Mouse (Mus musculus) hindbrain, postnatal 0 days (tissue): ENCODE measurements around the gene Six5. TPM values are rescaled to one million over a fixed set of nuclear protein-coding genes. Genes with fewer than 3 reads are reported as not detected.

Source experiments
- ATAC-seq: fragments of 200-750 bp; cut with Nextera tagmentation; 2 replicates; pipeline ENCODE4 v1.8.0; 2017; ENCODE audit warnings: mild to moderate bottlenecking, moderate TSS enrichment, moderate library complexity
- DNase-seq: peaks from one replicate; pipeline ENCODE4 v3.0.0-alpha.2; 2015; ENCODE audit warnings: low spot score
- H3K27ac ChIP-seq: fragments of 300-500 bp; sonication (generic); 2 replicates; pipeline ENCODE4 v1.5.1; 2014; ENCODE audit warnings: mild to moderate bottlenecking
- H3K27me3 ChIP-seq: fragments of 300-500 bp; sonication (generic); 2 replicates; pipeline ENCODE4 v1.6.1; 2014; ENCODE audit warnings: low read length, mixed read lengths; ENCODE audit not compliant: insufficient read depth
- H3K36me3 ChIP-seq: fragments of 300-500 bp; sonication (generic); 2 replicates; pipeline ENCODE4 v1.6.1; 2014; ENCODE audit warnings: low read length, mixed read lengths; ENCODE audit not compliant: insufficient read depth
- H3K4me1 ChIP-seq: fragments of 300-500 bp; sonication (generic); 2 replicates; pipeline ENCODE4 v1.6.1; 2014; ENCODE audit warnings: antibody characterized with exemption, low read length, mixed read lengths; ENCODE audit not compliant: insufficient read depth
- H3K4me2 ChIP-seq: fragments of 300-500 bp; sonication (generic); 2 replicates; pipeline ENCODE4 v1.6.1; 2014; ENCODE audit warnings: low read depth, mild to moderate bottlenecking, low read length, moderate library complexity, mixed read lengths
- H3K4me3 ChIP-seq: fragments of 300-500 bp; sonication (generic); 2 replicates; pipeline ENCODE4 v1.5.1; 2014; ENCODE audit warnings: low read length
- H3K9ac ChIP-seq: fragments of 300-500 bp; sonication (generic); replicated peaks from 2 replicates; pipeline ENCODE4 v1.6.1; 2014; ENCODE audit warnings: mild to moderate bottlenecking, low read length, moderate library complexity, mixed read lengths
- H3K9me3 ChIP-seq: fragments of 300-500 bp; sonication (generic); 2 replicates; pipeline ENCODE4 v1.6.1; 2016; ENCODE audit warnings: low read length, mixed read lengths
- CTCF ChIP-seq: IDR thresholded peaks from 2 replicates; pipeline ENCODE4 v1.5.1; 2016; ENCODE audit warnings: antibody characterized with exemption, control low read depth, low read depth
- WGBS: fragments of 180-500 bp; shearing (Covaris S2); extraction: QIAGEN DNeasy Blood & Tissue Kit; methylation state at CpG from one replicate; pipeline ENCODE4 v1.1.7; 2014; 5-methylcytosine and 5-hydroxymethylcytosine counted together
- polyA plus RNA-seq: library from polyadenylated mRNA; unstranded; fragments of >200 nt; fragmentation: Nextera tagmentation; extraction: Ambion mirVana; gene quantifications from 2 replicates; pipeline ENCODE4 v1.2.1, GENCODE M21; 2015
- total RNA-seq: library from RNA; depleted of rRNA; stranded (reverse); fragments of >200 nt; gene quantifications from 2 replicates; pipeline ENCODE4 v1.2.3, GENCODE M21; 2014

Gene Six5
- total and polyA plus RNA-seq, 2 experiments from 2014 or later = 1.5 to 12.1 TPM

- WGBS = 85% methylated on average over 15 of the region's 15 CpGs
- H3K9ac ChIP-seq = no peak overlapping the region
- H3K4me1 ChIP-seq = no peaks in the 10 kb centered on the region
- no peak for TF ChIP-seq CTCF
- no peak overlapping the region for H3K4me3 ChIP-seq
- H3K27me3 ChIP-seq = no peaks in the 10 kb centered on the region
- H3K4me2 ChIP-seq = no peak overlapping the region
- no peak for DNase-seq
- no peak overlapping the region for H3K27ac ChIP-seq
- no peaks in the 10 kb centered on the region for H3K9me3 ChIP-seq
- H3K36me3 ChIP-seq = peaks cover 35% of the 10 kb centered on the region
- ATAC-seq = no peak
Observed at GRCm38 (mm10) chr7:19052345-19053135, 41.9 kb upstream of the Six5 start.

- Histone ChIP-seq H3K4me3 (no peak overlapping the region), H3K4me1 (no peaks in the 10 kb centered on the region), H3K27ac (no peak overlapping the region), H3K27me3 (no peaks in the 10 kb centered on the region), H3K36me3 (peaks cover 29% of the 10 kb centered on the region), H3K4me2 (no peak overlapping the region), H3K9ac (no peak overlapping the region), H3K9me3 (no peaks in the 10 kb centered on the region)
- ATAC-seq (no peak), DNase-seq (no peak)
- no peak for TF ChIP-seq CTCF
- WGBS = 94% methylated on average over 7 of the region's 7 CpGs
Observed at GRCm38 (mm10) chr7:19053136-19053532, 41.3 kb upstream of the Six5 start.

DNA sequence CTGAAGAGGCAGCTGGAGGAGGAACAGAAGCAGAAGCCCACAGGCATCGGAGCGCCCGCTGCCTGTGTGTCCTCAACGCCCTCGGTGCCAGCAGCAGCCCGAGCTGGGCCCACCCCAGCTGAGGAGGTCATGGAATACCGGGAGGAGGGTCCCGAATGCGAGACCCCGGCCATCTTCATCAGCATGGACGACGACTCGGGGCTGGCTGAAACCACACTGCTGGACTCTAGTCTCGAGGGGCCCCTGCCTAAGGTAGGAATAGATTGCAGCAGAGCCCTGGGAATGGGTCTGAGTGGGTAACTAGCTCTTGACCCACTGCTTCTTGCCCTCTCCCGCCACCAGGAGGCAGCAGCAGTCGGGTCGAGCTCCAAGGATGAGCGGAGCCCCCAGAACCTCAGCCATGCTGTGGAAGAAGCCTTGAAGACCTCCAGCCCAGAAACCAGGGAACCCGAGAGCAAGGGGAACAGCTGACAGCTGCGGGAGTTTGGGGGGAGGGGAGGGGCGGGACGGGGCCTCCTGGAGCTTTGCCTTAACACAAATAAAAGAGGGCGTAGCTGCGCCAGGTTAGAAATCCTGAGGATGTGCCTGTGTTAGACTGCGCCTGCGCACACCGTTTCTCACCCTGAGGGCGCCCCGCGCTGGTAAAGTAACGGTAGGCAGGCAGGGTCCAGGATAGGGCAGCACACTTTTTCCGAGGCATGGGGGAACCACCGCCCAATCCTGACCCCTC lies 40.2 kb upstream of the Six5 start, which contains the start of gene Rsph6a:
Gene Rsph6a (plus strand): TSS at position 644 of the 730 bp plus-strand sequence.
- H3K4me1 ChIP-seq = no peaks in the 10 kb centered on the region
- ATAC-seq (peak; percentile 83), DNase-seq (peak; percentile 87)
- H3K27me3 ChIP-seq = no peaks in the 10 kb centered on the region
- no peak within 1 kb of the TSS for H3K27ac ChIP-seq
- TF ChIP-seq CTCF = peak; percentile 83
- peaks cover 18% of the 10 kb centered on the region for H3K36me3 ChIP-seq
- no peaks in the 10 kb centered on the region for H3K9me3 ChIP-seq
- peak within 1 kb of the TSS; percentile 50 for H3K4me2 ChIP-seq
- 0 out of 2 replicates have a peak within 1 kb of the TSS, but pooled peaks have one; percentile 7 for H3K4me3 ChIP-seq
- peak within 1 kb of the TSS; percentile 22; the same call in 1 of the 2 replicates for H3K9ac ChIP-seq
- 26% methylated on average over 32 of the region's 33 CpGs for WGBS

DNA sequence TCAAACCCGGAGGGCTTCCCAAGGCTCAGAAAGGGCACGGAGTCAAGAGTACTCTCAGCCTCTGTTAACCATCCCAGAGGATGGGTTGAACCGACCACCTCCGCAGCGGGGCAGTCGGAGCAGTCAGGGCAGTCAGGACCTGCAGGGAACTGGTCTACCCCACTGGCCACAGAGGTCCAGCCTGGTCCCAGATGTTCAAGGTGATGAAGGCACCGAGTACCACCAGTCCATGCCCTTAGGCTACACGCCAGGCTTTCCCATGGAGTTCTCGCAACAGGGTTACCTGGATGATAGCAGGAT lies 39.7 kb upstream of the Six5 start:
- H3K4me1 ChIP-seq = no peaks in the 10 kb centered on the region
- H3K4me3 ChIP-seq = 0 out of 2 replicates have a peak overlapping the region, but pooled peaks have one; percentile 7
- TF ChIP-seq CTCF = no peak
- H3K9ac ChIP-seq = peak overlapping the region; percentile 22; the same call in 1 of the 2 replicates
- ATAC-seq (peak; percentile 43), DNase-seq (no peak)
- H3K36me3 ChIP-seq = peaks cover 13% of the 10 kb centered on the region
- H3K4me2 ChIP-seq = peak overlapping the region; percentile 50
- no peaks in the 10 kb centered on the region for H3K9me3 ChIP-seq
- no peaks in the 10 kb centered on the region for H3K27me3 ChIP-seq
- WGBS = 68% methylated on average over 9 of the region's 9 CpGs
- H3K27ac ChIP-seq = no peak overlapping the region

DNA sequence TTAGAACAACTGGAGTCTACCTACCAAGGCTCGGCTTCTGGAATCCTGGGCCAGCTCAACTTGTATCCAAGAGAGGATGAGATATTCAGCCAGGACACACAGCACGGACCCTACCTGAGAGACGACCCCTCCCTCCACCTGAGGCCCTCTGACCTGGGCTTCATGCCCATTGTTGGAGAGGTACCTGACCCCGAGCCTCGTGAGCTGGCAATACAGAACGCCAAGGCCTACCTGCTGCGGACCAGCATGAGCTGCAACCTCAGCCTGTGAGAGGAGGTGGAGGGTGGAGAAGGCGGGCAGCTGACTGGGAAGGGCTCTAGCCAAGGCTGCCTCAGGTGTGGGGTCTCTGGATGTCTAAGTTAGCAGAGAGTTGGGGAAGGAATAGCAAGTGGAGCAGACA lies 39.3 kb upstream of the Six5 start:
- no peak overlapping the region for H3K4me3 ChIP-seq
- no peak overlapping the region for H3K27ac ChIP-seq
- ATAC-seq (no peak), DNase-seq (no peak)
- H3K4me2 ChIP-seq = no peak overlapping the region
- no peak overlapping the region for H3K9ac ChIP-seq
- no peaks in the 10 kb centered on the region for H3K9me3 ChIP-seq
- H3K4me1 ChIP-seq = no peaks in the 10 kb centered on the region
- 92% methylated on average over 8 of the region's 8 CpGs for WGBS
- no peaks in the 10 kb centered on the region for H3K27me3 ChIP-seq
- H3K36me3 ChIP-seq = peaks cover 9% of the 10 kb centered on the region; the same call in 1 of the 2 replicates
- TF ChIP-seq CTCF = no peak

DNA sequence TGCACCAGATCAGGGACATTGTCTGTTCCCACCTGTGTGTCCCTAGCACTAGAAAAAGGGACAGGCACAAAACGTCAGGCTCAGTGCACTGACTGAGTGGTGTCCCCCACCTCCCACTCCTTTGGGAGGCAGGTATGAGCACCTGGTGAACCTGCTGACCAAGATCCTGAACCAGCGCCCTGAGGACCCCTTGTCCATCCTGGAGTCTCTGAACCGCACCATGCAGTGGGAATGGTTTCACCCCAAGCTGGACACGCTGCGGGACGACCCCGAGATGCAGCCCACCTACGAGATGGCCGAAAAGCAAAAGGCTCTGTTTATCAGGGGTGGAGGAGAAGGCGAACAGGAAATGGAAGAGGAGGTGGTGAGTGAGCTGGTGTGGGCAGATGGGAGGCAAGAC lies 37.0 kb upstream of the Six5 start:
- Histone ChIP-seq H3K9me3 (no peaks in the 10 kb centered on the region), H3K4me1 (no peaks in the 10 kb centered on the region), H3K27me3 (no peaks in the 10 kb centered on the region), H3K4me3 (no peak overlapping the region), H3K4me2 (no peak overlapping the region), H3K9ac (no peak overlapping the region), H3K36me3 (no peaks in the 10 kb centered on the region), H3K27ac (no peak overlapping the region)
- 93% methylated on average over 10 of the region's 10 CpGs for WGBS
- ATAC-seq = no peak
- no peak for TF ChIP-seq CTCF
- no peak for DNase-seq

- 48% methylated on average over 13 of the region's 13 CpGs for WGBS
- H3K27ac ChIP-seq = no peak overlapping the region
- H3K9me3 ChIP-seq = no peaks in the 10 kb centered on the region
- no peak for TF ChIP-seq CTCF
- H3K4me1 ChIP-seq = no peaks in the 10 kb centered on the region
- no peak overlapping the region for H3K9ac ChIP-seq
- peaks cover 13% of the 10 kb centered on the region for H3K27me3 ChIP-seq
- no peak for DNase-seq
- no peak for ATAC-seq
- no peaks in the 10 kb centered on the region for H3K36me3 ChIP-seq
- peak overlapping the region; percentile 6 for H3K4me3 ChIP-seq
- peak overlapping the region; percentile 30 for H3K4me2 ChIP-seq
Observed at GRCm38 (mm10) chr7:19065896-19066295, 28.5 kb upstream of the Six5 start.
